ENCODE assay signal across 15 mouse cellular contexts in the genomic region with DNA sequence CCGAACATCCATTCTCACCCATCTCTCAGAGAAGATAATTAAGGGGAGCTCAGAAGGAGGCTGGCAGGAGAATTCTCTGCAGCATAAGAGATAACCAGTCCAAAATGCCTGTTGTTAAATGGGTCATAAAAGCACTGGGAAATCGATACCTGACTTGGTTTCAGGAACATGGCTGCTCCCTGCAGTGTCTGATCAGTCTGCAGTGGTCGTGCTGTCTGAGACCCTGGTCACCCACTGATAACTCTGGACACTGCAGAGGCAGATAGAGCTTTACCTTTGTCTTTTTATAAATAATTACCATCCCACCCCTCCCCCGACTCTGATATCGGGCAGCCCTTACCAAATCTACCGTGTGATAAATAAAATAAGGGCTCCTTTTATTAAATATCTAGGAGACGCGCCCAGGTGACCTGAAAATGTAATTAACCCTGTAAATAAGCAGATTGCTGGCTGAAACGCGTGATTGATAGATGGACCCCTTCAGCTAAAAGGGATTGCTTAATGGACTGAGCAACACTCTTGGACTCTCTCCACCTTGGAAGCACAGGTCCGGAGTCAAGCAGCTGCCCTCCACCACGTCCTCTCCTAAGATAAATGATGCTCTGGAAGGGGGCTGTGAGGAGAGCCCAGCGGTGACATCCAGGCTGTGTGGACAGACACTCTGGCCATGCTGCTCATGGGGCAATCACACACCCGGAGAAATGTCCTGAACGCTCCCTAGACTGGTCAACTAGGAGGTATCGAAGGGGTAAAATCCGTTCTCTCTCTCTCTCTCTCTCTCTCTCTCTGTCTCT.
DNase-seq lines count a peak whose midpoint lies in the region; ATAC-seq and TF ChIP-seq lines count a peak whose summit lies in the region.
"Had no signal": no experiment of that assay in that cellular context is flagged by ENCODE, and none has a peak within 500 bp of the region (broad histone marks: within the 10 kb centered on the region; RNA-seq: fewer than 3 reads in every experiment).

No protein-coding gene starts in this region.

- peaks cover 12% of the 10 kb centered on the region; the same call in 1 of the 2 replicates for H3K4me1 ChIP-seq in forebrain, embryonic 14.5 days (ENCODE audit: control insufficient read depth, insufficient read depth, low read length)
- H3K4me1 ChIP-seq in forebrain, embryonic 16.5 days (replicated peaks; ENCODE audit: control insufficient read depth, insufficient read depth, low read length) = peaks cover 11% of the 10 kb centered on the region
- peaks cover 18% of the 10 kb centered on the region; the same call in 1 of the 2 replicates for H3K4me1 ChIP-seq in kidney, postnatal 0 days (replicated peaks; ENCODE audit: insufficient read depth, low read length)
- peaks cover 6% of the 10 kb centered on the region; the same call in 1 of the 2 replicates for H3K4me1 ChIP-seq in hindbrain, postnatal 0 days (ENCODE audit: insufficient read depth, low read length)
- H3K4me1 ChIP-seq in neural tube, embryonic 15.5 days = peaks cover 16% of the 10 kb centered on the region

- peak; percentile 26; the same call in 1 of the 2 replicates for ATAC-seq in forebrain, embryonic 14.5 days
- ATAC-seq in forebrain, embryonic 16.5 days = no peak
- ATAC-seq in kidney, postnatal 0 days (replicated peaks; ENCODE audit: low FRiP score, low read depth) = no peak
- no peak for ATAC-seq in hindbrain, postnatal 0 days
- peak; percentile 35 for ATAC-seq in neural tube, embryonic 15.5 days (ENCODE audit: low FRiP score)
- ATAC-seq: intestine, embryonic 16.5 days had no signal

- H3K4me3 ChIP-seq in forebrain, embryonic 14.5 days (ENCODE audit: low read depth, low read length) = no peak overlapping the region
- H3K4me3 ChIP-seq in forebrain, embryonic 16.5 days (replicated peaks; ENCODE audit: low read length) = no peak overlapping the region
- H3K4me3 ChIP-seq in kidney, postnatal 0 days (replicated peaks; ENCODE audit: low read depth, low read length) = no peak overlapping the region
- H3K4me3 ChIP-seq in hindbrain, postnatal 0 days (ENCODE audit: low read length) = no peak overlapping the region
- H3K4me3 ChIP-seq in neural tube, embryonic 15.5 days (replicated peaks) = no peak overlapping the region
- H3K4me3 ChIP-seq: embryonic facial prominence, embryonic 13.5 days; left cerebral cortex, adult 2 months had no signal

- WGBS in forebrain, embryonic 14.5 days = 70% methylated on average over 17 of the region's 17 CpGs
- 65% methylated on average over 17 of the region's 17 CpGs for WGBS in forebrain, embryonic 16.5 days
- 47% methylated on average over 17 of the region's 17 CpGs for WGBS in kidney, postnatal 0 days
- WGBS in hindbrain, postnatal 0 days = 55% methylated on average over 17 of the region's 17 CpGs
- WGBS in neural tube, embryonic 15.5 days = 49% methylated on average over 17 of the region's 17 CpGs

- H3K27ac ChIP-seq in forebrain, embryonic 14.5 days (ENCODE audit: low read depth, low read length) = no peak overlapping the region
- H3K27ac ChIP-seq in forebrain, embryonic 16.5 days (ENCODE audit: low read length) = no peak overlapping the region
- no peak overlapping the region for H3K27ac ChIP-seq in kidney, postnatal 0 days
- no peak overlapping the region for H3K27ac ChIP-seq in hindbrain, postnatal 0 days
- H3K27ac ChIP-seq in neural tube, embryonic 15.5 days (replicated peaks) = no peak overlapping the region
- H3K27ac ChIP-seq: left cerebral cortex, adult 2 months; liver, embryonic 14.5 days had no signal

- no peak for DNase-seq in forebrain, embryonic 14.5 days (ENCODE audit: low spot score)
- DNase-seq in kidney, postnatal 0 days (ENCODE audit: low spot score) = no peak
- no peak for DNase-seq in kidney, postnatal 10 days
- peak; percentile 28 for DNase-seq in hindbrain, postnatal 0 days (ENCODE audit: low spot score)
- DNase-seq in thymus, postnatal 0 days (ENCODE audit: low spot score) = no peak
- DNase-seq: B cell, adult 2 months; cerebellum, adult 11 months; right cerebral cortex, postnatal 25 days; thymus, postnatal 4 days had no signal

- H3K4me2 ChIP-seq in forebrain, embryonic 14.5 days (ENCODE audit: low read length) = peak overlapping the region; percentile 24; the same call in 1 of the 2 replicates
- no peak overlapping the region for H3K4me2 ChIP-seq in forebrain, embryonic 16.5 days (ENCODE audit: low read length)
- peak overlapping the region; percentile 51; the same call in 1 of the 2 replicates for H3K4me2 ChIP-seq in kidney, postnatal 0 days (ENCODE audit: low read length)
- H3K4me2 ChIP-seq in hindbrain, postnatal 0 days (ENCODE audit: low read depth, low read length) = no peak overlapping the region
- H3K4me2 ChIP-seq in neural tube, embryonic 15.5 days = no peak overlapping the region

- no peaks in the 10 kb centered on the region for H3K9me3 ChIP-seq in forebrain, embryonic 14.5 days (replicated peaks; ENCODE audit: control insufficient read depth, low read length)
- no peaks in the 10 kb centered on the region for H3K9me3 ChIP-seq in forebrain, embryonic 16.5 days (ENCODE audit: control insufficient read depth, low read length)
- no peaks in the 10 kb centered on the region for H3K9me3 ChIP-seq in kidney, postnatal 0 days (replicated peaks; ENCODE audit: low read length)
- H3K9me3 ChIP-seq in hindbrain, postnatal 0 days (ENCODE audit: low read length) = no peaks in the 10 kb centered on the region
- no peaks in the 10 kb centered on the region for H3K9me3 ChIP-seq in neural tube, embryonic 15.5 days (replicated peaks)
- H3K9me3 ChIP-seq: embryonic facial prominence, embryonic 13.5 days had no signal

- H3K9ac ChIP-seq in forebrain, embryonic 14.5 days (ENCODE audit: low read length) = peak overlapping the region; percentile 5; the same call in 1 of the 2 replicates
- H3K9ac ChIP-seq in forebrain, embryonic 16.5 days (replicated peaks; ENCODE audit: low read depth, low read length) = no peak overlapping the region
- no peak overlapping the region for H3K9ac ChIP-seq in kidney, postnatal 0 days (ENCODE audit: low read depth, low read length)
- no peak overlapping the region for H3K9ac ChIP-seq in hindbrain, postnatal 0 days (replicated peaks; ENCODE audit: low read length)
- H3K9ac ChIP-seq in neural tube, embryonic 15.5 days (replicated peaks) = no peak overlapping the region
- H3K9ac ChIP-seq: embryonic facial prominence, embryonic 13.5 days; liver, embryonic 14.5 days had no signal

- no peaks in the 10 kb centered on the region for H3K36me3 ChIP-seq in forebrain, embryonic 14.5 days (ENCODE audit: control insufficient read depth, insufficient read depth, low read length)
- no peaks in the 10 kb centered on the region for H3K36me3 ChIP-seq in forebrain, embryonic 16.5 days (ENCODE audit: control insufficient read depth, insufficient read depth)
- H3K36me3 ChIP-seq in kidney, postnatal 0 days (ENCODE audit: insufficient read depth, low read length) = no peaks in the 10 kb centered on the region
- no peaks in the 10 kb centered on the region for H3K36me3 ChIP-seq in hindbrain, postnatal 0 days (ENCODE audit: insufficient read depth, low read length)
- H3K36me3 ChIP-seq in neural tube, embryonic 15.5 days = no peaks in the 10 kb centered on the region
- H3K36me3 ChIP-seq: embryonic facial prominence, embryonic 13.5 days had no signal

- no peaks in the 10 kb centered on the region for H3K27me3 ChIP-seq in forebrain, embryonic 14.5 days (replicated peaks; ENCODE audit: control insufficient read depth, insufficient read depth, low read length)
- no peaks in the 10 kb centered on the region for H3K27me3 ChIP-seq in forebrain, embryonic 16.5 days (replicated peaks; ENCODE audit: control insufficient read depth, insufficient read depth, low read length)
- H3K27me3 ChIP-seq in kidney, postnatal 0 days (ENCODE audit: insufficient read depth, low read length) = no peaks in the 10 kb centered on the region
- no peaks in the 10 kb centered on the region for H3K27me3 ChIP-seq in hindbrain, postnatal 0 days (ENCODE audit: insufficient read depth, low read length)
- H3K27me3 ChIP-seq in neural tube, embryonic 15.5 days (replicated peaks) = no peaks in the 10 kb centered on the region
- H3K27me3 ChIP-seq: embryonic facial prominence, embryonic 13.5 days had no signal

- no peak for TF ChIP-seq CTCF in kidney, postnatal 0 days (IDR thresholded peaks at IDR 0.05; ENCODE audit: low read depth)
- TF ChIP-seq CTCF in hindbrain, postnatal 0 days (IDR thresholded peaks at IDR 0.05; ENCODE audit: low read depth) = no peak

Comparison
In these comparisons a context has a peak if more than half of its experiments do, and no peak if none do; other contexts are left out.
1. ATAC-seq: peak in forebrain, embryonic 14.5 days (single experiment) and neural tube, embryonic 15.5 days (single experiment); none in forebrain, embryonic 16.5 days (single experiment), kidney, postnatal 0 days (single experiment) and hindbrain, postnatal 0 days (single experiment).
2. H3K4me2 ChIP-seq: peak in forebrain, embryonic 14.5 days (single experiment) and kidney, postnatal 0 days (single experiment); none in forebrain, embryonic 16.5 days (single experiment), hindbrain, postnatal 0 days (single experiment) and neural tube, embryonic 15.5 days (single experiment).